Mouse (Mus musculus): ENCODE data around the gene Cherp.

- TF ChIP-seq CTCF (IDR thresholded peaks at IDR 0.05; ENCODE audit: borderline replicate concordance, control insufficient read depth, extremely low read depth, insufficient read depth, low read length, poor library complexity) (no peak), POLR2A (IDR thresholded peaks at IDR 0.05; ENCODE audit: control insufficient read depth, extremely low read depth, insufficient read depth, low read length, poor library complexity) (no peak)
Measured at GRCm38 (mm10) chr8:72521888-72522287, 46.9 kb upstream of the Cherp start.
